Mouse (Mus musculus) stomach, embryonic 14.5 days (tissue): ENCODE results near the gene Cyp4v3. TPM values are rescaled to one million over a fixed set of nuclear protein-coding genes. Genes with fewer than 3 reads are reported as not detected.
"Not testable (repeated sequence)": the region's sequence is repeated elsewhere in the genome, so short reads cannot be mapped to it uniquely, and the experiment has no call there.

Experiments
- ATAC-seq: fragments of 200-750 bp; cut with Nextera tagmentation; 2 replicates; pipeline ENCODE4 v1.8.0; 2017; ENCODE audit warnings: low read depth, moderate TSS enrichment; ENCODE audit not compliant: insufficient number of reproducible peaks, insufficient read depth, low FRiP score
- H3K27ac ChIP-seq: fragments of 300-500 bp; sonication (generic); 2 replicates; pipeline ENCODE4 v1.5.1; 2014; ENCODE audit warnings: mild to moderate bottlenecking, low read length, moderate library complexity, mixed read lengths
- H3K27me3 ChIP-seq: fragments of 300-500 bp; sonication (generic); 2 replicates; pipeline ENCODE4 v1.6.1; 2014; ENCODE audit warnings: low read length, control low read depth, mixed read lengths; ENCODE audit not compliant: control insufficient read depth, insufficient read depth
- H3K36me3 ChIP-seq: fragments of 300-500 bp; sonication (generic); 2 replicates; pipeline ENCODE4 v1.6.1; 2014; ENCODE audit warnings: mild to moderate bottlenecking, control low read depth, low read length, moderate library complexity, mixed read lengths; ENCODE audit not compliant: control insufficient read depth, insufficient read depth
- H3K4me1 ChIP-seq: fragments of 300-500 bp; sonication (generic); 2 replicates; pipeline ENCODE4 v1.6.1; 2014; ENCODE audit warnings: low read length, control low read depth, mixed read lengths; ENCODE audit not compliant: control insufficient read depth, insufficient read depth
- H3K4me2 ChIP-seq: fragments of 300-500 bp; sonication (generic); replicated peaks from 2 replicates; pipeline ENCODE4 v1.6.1; 2014; ENCODE audit warnings: low read depth, low read length, control low read depth
- H3K4me3 ChIP-seq: fragments of 300-500 bp; sonication (generic); 2 replicates; pipeline ENCODE4 v1.5.1; 2014; ENCODE audit warnings: low read depth, low read length, control low read depth
- H3K9ac ChIP-seq: fragments of 300-500 bp; sonication (generic); replicated peaks from 2 replicates; pipeline ENCODE4 v1.6.1; 2014; ENCODE audit warnings: low read depth, mild to moderate bottlenecking, control low read depth, low read length, moderate library complexity, mixed read lengths
- H3K9me3 ChIP-seq: fragments of 300-500 bp; sonication (generic); 2 replicates; pipeline ENCODE4 v1.6.1; 2016; ENCODE audit warnings: low read depth, low read length, control low read depth; ENCODE audit not compliant: control insufficient read depth
- WGBS: fragments of 180-500 bp; shearing (Covaris S2); extraction: QIAGEN DNeasy Blood & Tissue Kit; methylation state at CpG from one replicate; pipeline ENCODE4 v1.1.7; 2014; 5-methylcytosine and 5-hydroxymethylcytosine counted together
- polyA plus RNA-seq: library from polyadenylated mRNA; unstranded; fragments of >200 nt; fragmentation: Nextera tagmentation; extraction: Ambion mirVana; gene quantifications from 2 replicates; pipeline ENCODE4 v1.2.1, GENCODE M21; 2014

Gene Cyp4v3
- polyA plus RNA-seq, 1 experiment from 2014 or later = 3.3 TPM

- WGBS = 95% methylated on average over 6 of the region's 6 CpGs
- Histone ChIP-seq H3K36me3 (no peaks in the 10 kb centered on the region), H3K9ac (no peak overlapping the region), H3K4me2 (no peak overlapping the region), H3K9me3 (no peaks in the 10 kb centered on the region), H3K27me3 (no peaks in the 10 kb centered on the region), H3K4me1 (peaks cover 5% of the 10 kb centered on the region; the same call in 1 of the 2 replicates), H3K27ac (no peak overlapping the region), H3K4me3 (no peak overlapping the region)
- no peak for ATAC-seq
Measured at GRCm38 (mm10) chr8:45329206-45329980, 3.6 kb downstream of the Cyp4v3 start.

GRCm38 (mm10) chr8:45327076-45327475, 5.9 kb downstream of the Cyp4v3 start:
- not testable (repeated sequence) for H3K27me3 ChIP-seq, H3K9ac ChIP-seq, H3K4me3 ChIP-seq, H3K9me3 ChIP-seq, H3K4me2 ChIP-seq, H3K36me3 ChIP-seq, H3K4me1 ChIP-seq, H3K27ac ChIP-seq, ATAC-seq

- Histone ChIP-seq H3K9me3 (no peaks in the 10 kb centered on the region), H3K9ac (no peak overlapping the region), H3K4me3 (no peak overlapping the region), H3K27ac (no peak overlapping the region), H3K4me2 (no peak overlapping the region), H3K27me3 (no peaks in the 10 kb centered on the region), H3K36me3 (no peaks in the 10 kb centered on the region), H3K4me1 (0 out of 2 replicates have a peak, but pooled peaks cover 3% of the 10 kb centered on the region)
- 44% methylated on average over 4 of the region's 4 CpGs for WGBS
- ATAC-seq = no peak
Measured at GRCm38 (mm10) chr8:45324151-45324550, 8.9 kb downstream of the Cyp4v3 start.

- no peak overlapping the region for H3K9ac ChIP-seq
- no peak overlapping the region for H3K4me2 ChIP-seq
- H3K4me1 ChIP-seq = 0 out of 2 replicates have a peak, but pooled peaks cover 3% of the 10 kb centered on the region
- no peaks in the 10 kb centered on the region for H3K36me3 ChIP-seq
- no peaks in the 10 kb centered on the region for H3K27me3 ChIP-seq
- no peak overlapping the region for H3K4me3 ChIP-seq
- 75% methylated on average over 2 of the region's 2 CpGs for WGBS
- 0 out of 2 replicates have a peak overlapping the region, but pooled peaks have one; percentile 29 for H3K27ac ChIP-seq
- ATAC-seq = no peak
- H3K9me3 ChIP-seq = no peaks in the 10 kb centered on the region
Measured at GRCm38 (mm10) chr8:45321365-45321764, 11.7 kb downstream of the Cyp4v3 start.

GRCm38 (mm10) chr8:45320930-45321329, 12.1 kb downstream of the Cyp4v3 start:
- Histone ChIP-seq H3K4me2 (no peak overlapping the region), H3K4me1 (0 out of 2 replicates have a peak, but pooled peaks cover 3% of the 10 kb centered on the region), H3K9me3 (no peaks in the 10 kb centered on the region), H3K27ac (0 out of 2 replicates have a peak overlapping the region, but pooled peaks have one; percentile 29), H3K36me3 (no peaks in the 10 kb centered on the region), H3K4me3 (no peak overlapping the region), H3K27me3 (no peaks in the 10 kb centered on the region), H3K9ac (no peak overlapping the region)
- 0 out of 2 replicates have a peak, but pooled peaks have one; percentile 53 for ATAC-seq
- 13% methylated on average over 1 of the region's 1 CpGs for WGBS

- Histone ChIP-seq H3K27me3 (no peaks in the 10 kb centered on the region), H3K4me2 (no peak overlapping the region), H3K4me1 (no peaks in the 10 kb centered on the region), H3K9me3 (no peaks in the 10 kb centered on the region), H3K4me3 (no peak overlapping the region), H3K27ac (no peak overlapping the region), H3K36me3 (no peaks in the 10 kb centered on the region), H3K9ac (no peak overlapping the region)
- WGBS = 77% methylated on average over 4 of the region's 4 CpGs
- no peak for ATAC-seq
Measured at GRCm38 (mm10) chr8:45310967-45311366, 22.0 kb downstream of the Cyp4v3 start.

- no peak for ATAC-seq
- Histone ChIP-seq H3K27me3 (no peaks in the 10 kb centered on the region), H3K36me3 (no peaks in the 10 kb centered on the region), H3K9me3 (no peaks in the 10 kb centered on the region), H3K4me2 (no peak within 1 kb of the TSS), H3K4me1 (no peaks in the 10 kb centered on the region), H3K27ac (no peak within 1 kb of the TSS), H3K9ac (no peak within 1 kb of the TSS), H3K4me3 (no peak within 1 kb of the TSS)
- 83% methylated on average over 13 of the region's 13 CpGs for WGBS
Measured at GRCm38 (mm10) chr8:45308366-45308765, 24.6 kb downstream of the Cyp4v3 start, which contains the start of gene Gm45753. Gene Gm45753, minus strand, starts transcription at chr8:45308466.

GRCm38 (mm10) chr8:45305479-45305878, 27.5 kb downstream of the Cyp4v3 start:
- H3K27me3 ChIP-seq = no peaks in the 10 kb centered on the region
- no peak overlapping the region for H3K4me3 ChIP-seq
- 58% methylated on average over 1 of the region's 1 CpGs for WGBS
- no peaks in the 10 kb centered on the region for H3K36me3 ChIP-seq
- ATAC-seq = no peak
- no peak overlapping the region for H3K9ac ChIP-seq
- H3K4me1 ChIP-seq = no peaks in the 10 kb centered on the region
- no peak overlapping the region for H3K4me2 ChIP-seq
- H3K9me3 ChIP-seq = no peaks in the 10 kb centered on the region
- no peak overlapping the region for H3K27ac ChIP-seq
